Mouse (Mus musculus): ENCODE measurements around the gene Wasl.

Wasl gene

GRCm38 (mm10) chr6:24642960-24643359 lies 21.8 kb downstream of the Wasl start:
- no peak for DNase-seq

- no peak for DNase-seq
These were observed 22.6 kb downstream of the Wasl start for GRCm38 (mm10) chr6:24642161-24642560.

GRCm38 (mm10) chr6:24641286-24641685 lies 23.5 kb downstream of the Wasl start:
- DNase-seq = no peak

GRCm38 (mm10) chr6:24635814-24636213 lies 29.0 kb downstream of the Wasl start:
- DNase-seq = no peak

GRCm38 (mm10) chr6:24634065-24634464 lies 30.7 kb downstream of the Wasl start:
- no peak for DNase-seq

GRCm38 (mm10) chr6:24632061-24632460 lies 32.7 kb downstream of the Wasl start:
- no peak for DNase-seq

- DNase-seq = no peak
These were observed 36.3 kb downstream of the Wasl start for GRCm38 (mm10) chr6:24628499-24628898.

- DNase-seq = peak; percentile 82
These were observed 37.2 kb downstream of the Wasl start for GRCm38 (mm10) chr6:24627586-24628030.

- no peak for DNase-seq
These were observed 42.7 kb downstream of the Wasl start for GRCm38 (mm10) chr6:24622098-24622497.

GRCm38 (mm10) chr6:24620936-24621335 lies 43.9 kb downstream of the Wasl start:
- no peak for DNase-seq

GRCm38 (mm10) chr6:24619285-24620045 lies 45.3 kb downstream of the Wasl start:
- DNase-seq = no peak

- peak; percentile 81 for DNase-seq
These were observed 48.1 kb downstream of the Wasl start for GRCm38 (mm10) chr6:24616746-24617145.

- DNase-seq = no peak
These were observed 50.9 kb downstream of the Wasl start for GRCm38 (mm10) chr6:24613918-24614317.

- DNase-seq = no peak
These were observed 51.5 kb downstream of the Wasl start for GRCm38 (mm10) chr6:24613346-24613745.

- DNase-seq = no peak
These were observed 52.6 kb downstream of the Wasl start for GRCm38 (mm10) chr6:24612074-24612755.

- DNase-seq = no peak
These were observed 54.5 kb downstream of the Wasl start for GRCm38 (mm10) chr6:24610358-24610757.

GRCm38 (mm10) chr6:24609531-24609930 lies 55.3 kb downstream of the Wasl start:
- DNase-seq = no peak

GRCm38 (mm10) chr6:24608682-24609081 lies 56.1 kb downstream of the Wasl start:
- DNase-seq = no peak

- DNase-seq = no peak
These were observed 56.7 kb downstream of the Wasl start for GRCm38 (mm10) chr6:24608129-24608528.

- DNase-seq = no peak
These were observed 57.3 kb downstream of the Wasl start for GRCm38 (mm10) chr6:24607531-24607930.

GRCm38 (mm10) chr6:24606512-24606911 lies 58.3 kb downstream of the Wasl start:
- DNase-seq = no peak

GRCm38 (mm10) chr6:24605631-24606030 lies 59.2 kb downstream of the Wasl start:
- DNase-seq = no peak

GRCm38 (mm10) chr6:24604289-24604688 lies 60.5 kb downstream of the Wasl start:
- no peak for DNase-seq

- no peak for DNase-seq
These were observed 61.8 kb downstream of the Wasl start for GRCm38 (mm10) chr6:24602993-24603392.

Measured in cerebellum, adult 9-10 months (tissue).